Mouse (Mus musculus) liver, adult 2 months (tissue): ENCODE results near the gene Nans.

Experiments
- CTCF ChIP-seq: fragments of 200-500 bp; IDR thresholded peaks from 2 replicates; pipeline ENCODE4 v1.5.1; 2011; ENCODE audit warnings: low read depth, low read length, control low read depth
- POLR2A ChIP-seq: fragments of 200-500 bp; IDR thresholded peaks from 2 replicates; pipeline ENCODE4 v1.6.1; 2011; ENCODE audit warnings: low read length, control low read depth; ENCODE audit not compliant: insufficient read depth; ENCODE audit errors: extremely low read depth

GRCm38 (mm10) chr4:46450020-46450518 is 39.0 kb upstream of the Nans start:
- no peak for TF ChIP-seq CTCF
- no peak for TF ChIP-seq POLR2A
